Mouse (Mus musculus) forebrain, embryonic 16.5 days (tissue): ENCODE results near the gene Fbxw4. TPM values are rescaled to one million over a fixed set of nuclear protein-coding genes. Genes with fewer than 3 reads are reported as not detected.

Experiments
- ATAC-seq: fragments of 200-750 bp; cut with Nextera tagmentation; 2 replicates; pipeline ENCODE4 v1.8.0; 2017; ENCODE audit warnings: mild to moderate bottlenecking, moderate library complexity
- H3K27ac ChIP-seq: fragments of 300-500 bp; sonication (generic); 2 replicates; pipeline ENCODE4 v1.5.1; 2014; ENCODE audit warnings: low read length, control low read depth
- H3K27me3 ChIP-seq: fragments of 300-500 bp; sonication (generic); replicated peaks from 2 replicates; pipeline ENCODE4 v1.6.1; 2014; ENCODE audit warnings: low read length; ENCODE audit not compliant: control insufficient read depth, insufficient read depth
- H3K36me3 ChIP-seq: fragments of 300-500 bp; sonication (generic); 2 replicates; pipeline ENCODE4 v1.6.1; 2014; ENCODE audit not compliant: control insufficient read depth, insufficient read depth
- H3K4me1 ChIP-seq: fragments of 300-500 bp; sonication (generic); replicated peaks from 2 replicates; pipeline ENCODE4 v1.6.1; 2014; ENCODE audit warnings: low read length; ENCODE audit not compliant: control insufficient read depth, insufficient read depth
- H3K4me2 ChIP-seq: fragments of 300-500 bp; sonication (generic); 2 replicates; pipeline ENCODE4 v1.6.1; 2014; ENCODE audit warnings: mild to moderate bottlenecking, low read length, control low read depth
- H3K4me3 ChIP-seq: fragments of 300-500 bp; sonication (generic); replicated peaks from 2 replicates; pipeline ENCODE4 v1.5.1; 2014; ENCODE audit warnings: mild to moderate bottlenecking, low read length, control low read depth
- H3K9ac ChIP-seq: fragments of 300-500 bp; sonication (generic); replicated peaks from 2 replicates; pipeline ENCODE4 v1.6.1; 2014; ENCODE audit warnings: low read depth, low read length, control low read depth
- H3K9me3 ChIP-seq: fragments of 300-500 bp; sonication (generic); 2 replicates; pipeline ENCODE4 v1.6.1; 2016; ENCODE audit warnings: low read length; ENCODE audit not compliant: control insufficient read depth
- WGBS: fragments of 180-500 bp; shearing (Covaris S2); extraction: QIAGEN DNeasy Blood & Tissue Kit; methylation state at CpG from one replicate; pipeline ENCODE4 v1.1.7; 2014; 5-methylcytosine and 5-hydroxymethylcytosine counted together
- polyA plus RNA-seq: library from polyadenylated mRNA; unstranded; fragments of >200 nt; fragmentation: Nextera tagmentation; extraction: Ambion mirVana; gene quantifications from 2 replicates; pipeline ENCODE4 v1.2.1, GENCODE M21; 2015

Gene Fbxw4
- polyA plus RNA-seq, 1 experiment from 2014 or later = 5.7 TPM

- WGBS = 1% methylated on average over 20 of the region's 26 CpGs
- Histone ChIP-seq H3K36me3 (no peaks in the 10 kb centered on the region), H3K4me2 (peak overlapping the region; percentile 83), H3K9me3 (no peaks in the 10 kb centered on the region), H3K27ac (no peak overlapping the region), H3K27me3 (peaks cover 30% of the 10 kb centered on the region), H3K4me3 (peak overlapping the region; percentile 43), H3K4me1 (peaks cover 27% of the 10 kb centered on the region), H3K9ac (peak overlapping the region; percentile 49)
- ATAC-seq = no peak
These were observed 115.8 kb downstream of the Fbxw4 start for GRCm38 (mm10) chr19:45544152-45544924.

- ATAC-seq = no peak
- 10% methylated on average over 3 of the region's 3 CpGs for WGBS
These were observed 118.1 kb downstream of the Fbxw4 start for GRCm38 (mm10) chr19:45542061-45542460.

GRCm38 (mm10) chr19:45541409-45542041 lies 118.6 kb downstream of the Fbxw4 start:
- H3K27me3 ChIP-seq = peaks cover 26% of the 10 kb centered on the region
- ATAC-seq = peak; percentile 60

More at GRCm38 (mm10) chr19:45542061-45542460, 118.1 kb downstream of the Fbxw4 start:
- Histone ChIP-seq H3K36me3 (no peaks in the 10 kb centered on the region), H3K9ac (peak overlapping the region; percentile 72), H3K4me2 (peak overlapping the region; percentile 77), H3K27ac (peak overlapping the region; percentile 49), H3K27me3 (peaks cover 28% of the 10 kb centered on the region), H3K4me3 (peak overlapping the region; percentile 48), H3K9me3 (no peaks in the 10 kb centered on the region), H3K4me1 (peaks cover 27% of the 10 kb centered on the region)

GRCm38 (mm10) chr19:45540657-45541408 lies 119.3 kb downstream of the Fbxw4 start:
- H3K9me3 ChIP-seq = no peaks in the 10 kb centered on the region
- H3K27me3 ChIP-seq = peaks cover 24% of the 10 kb centered on the region
- no peaks in the 10 kb centered on the region for H3K36me3 ChIP-seq
- H3K27ac ChIP-seq = no peak overlapping the region
- H3K4me1 ChIP-seq = peaks cover 27% of the 10 kb centered on the region
- H3K9ac ChIP-seq = peak overlapping the region; percentile 72
- WGBS = 18% methylated on average over 8 of the region's 8 CpGs
- H3K4me2 ChIP-seq = peak overlapping the region; percentile 77
- peak; percentile 37 for ATAC-seq
- peak overlapping the region; percentile 48 for H3K4me3 ChIP-seq

More at GRCm38 (mm10) chr19:45541409-45542041, 118.6 kb downstream of the Fbxw4 start:
- WGBS = under 1% methylated on average over 44 of the region's 58 CpGs
- Histone ChIP-seq H3K9me3 (no peaks in the 10 kb centered on the region), H3K27ac (peak overlapping the region; percentile 49), H3K4me2 (peak overlapping the region; percentile 77), H3K36me3 (no peaks in the 10 kb centered on the region), H3K4me1 (peaks cover 27% of the 10 kb centered on the region), H3K9ac (peak overlapping the region; percentile 72), H3K4me3 (peak overlapping the region; percentile 48)

- no peak overlapping the region for H3K9ac ChIP-seq
- peaks cover 21% of the 10 kb centered on the region for H3K4me1 ChIP-seq
- H3K27ac ChIP-seq = no peak overlapping the region
- no peaks in the 10 kb centered on the region for H3K9me3 ChIP-seq
- H3K27me3 ChIP-seq = peaks cover 4% of the 10 kb centered on the region; the same call in 1 of the 2 replicates
- no peak overlapping the region for H3K4me3 ChIP-seq
- no peak overlapping the region for H3K4me2 ChIP-seq
- H3K36me3 ChIP-seq = no peaks in the 10 kb centered on the region
- no peak for ATAC-seq
- WGBS = 71% methylated on average over 1 of the region's 1 CpGs
These were observed 122.6 kb downstream of the Fbxw4 start for GRCm38 (mm10) chr19:45537505-45537904.

- no peak for ATAC-seq
- H3K27ac ChIP-seq = no peak overlapping the region
These were observed 124.2 kb downstream of the Fbxw4 start for GRCm38 (mm10) chr19:45535929-45536328.

GRCm38 (mm10) chr19:45535214-45535735 lies 124.8 kb downstream of the Fbxw4 start:
- Histone ChIP-seq H3K9ac (no peak overlapping the region), H3K27ac (no peak overlapping the region), H3K27me3 (no peaks in the 10 kb centered on the region), H3K4me2 (no peak overlapping the region), H3K4me3 (no peak overlapping the region), H3K36me3 (0 out of 2 replicates have a peak, but pooled peaks cover 3% of the 10 kb centered on the region), H3K4me1 (0 out of 2 replicates have a peak, but pooled peaks cover 6% of the 10 kb centered on the region), H3K9me3 (no peaks in the 10 kb centered on the region)
- WGBS = 79% methylated on average over 8 of the region's 8 CpGs
- no peak for ATAC-seq

More at GRCm38 (mm10) chr19:45535929-45536328, 124.2 kb downstream of the Fbxw4 start:
- Histone ChIP-seq H3K4me3 (no peak overlapping the region), H3K36me3 (no peaks in the 10 kb centered on the region), H3K27me3 (no peaks in the 10 kb centered on the region), H3K4me1 (peaks cover 12% of the 10 kb centered on the region), H3K9me3 (no peaks in the 10 kb centered on the region), H3K4me2 (no peak overlapping the region), H3K9ac (no peak overlapping the region)
- 63% methylated on average over 6 of the region's 6 CpGs for WGBS

GRCm38 (mm10) chr19:45533617-45534016 lies 126.5 kb downstream of the Fbxw4 start:
- H3K27ac ChIP-seq = no peak overlapping the region
- no peaks in the 10 kb centered on the region for H3K9me3 ChIP-seq
- H3K27me3 ChIP-seq = no peaks in the 10 kb centered on the region
- H3K9ac ChIP-seq = no peak overlapping the region
- H3K36me3 ChIP-seq = 0 out of 2 replicates have a peak, but pooled peaks cover 8% of the 10 kb centered on the region
- ATAC-seq = no peak
- no peak overlapping the region for H3K4me3 ChIP-seq
- WGBS = 59% methylated on average over 7 of the region's 7 CpGs
- 0 out of 2 replicates have a peak, but pooled peaks cover 6% of the 10 kb centered on the region for H3K4me1 ChIP-seq
- H3K4me2 ChIP-seq = no peak overlapping the region
